Mouse (Mus musculus) liver, embryonic 16.5 days (tissue): Measurements from ENCODE around the gene Ddx19b. TPM values are rescaled to one million over a fixed set of nuclear protein-coding genes. Genes with fewer than 3 reads are reported as not detected.
"Not testable (repeated sequence)": the region's sequence is repeated elsewhere in the genome, so short reads cannot be mapped to it uniquely, and the experiment has no call there.

Source experiments
- ATAC-seq: fragments of 200-750 bp; cut with Nextera tagmentation; 2 replicates; pipeline ENCODE4 v1.8.0; 2017; ENCODE audit warnings: low read depth, mild to moderate bottlenecking, moderate number of reproducible peaks, moderate library complexity
- H3K27ac ChIP-seq: fragments of 300-500 bp; sonication (generic); 2 replicates; pipeline ENCODE4 v1.5.1; 2014; ENCODE audit warnings: mild to moderate bottlenecking, low read length
- H3K27me3 ChIP-seq: fragments of 300-500 bp; sonication (generic); 2 replicates; pipeline ENCODE4 v1.6.1; 2014; ENCODE audit warnings: low read depth, low read length, mixed read lengths; ENCODE audit not compliant: control insufficient read depth, insufficient read depth
- H3K36me3 ChIP-seq: fragments of 300-500 bp; sonication (generic); 2 replicates; pipeline ENCODE4 v1.6.1; 2014; ENCODE audit warnings: mild to moderate bottlenecking; ENCODE audit not compliant: control insufficient read depth, insufficient read depth
- H3K4me1 ChIP-seq: fragments of 300-500 bp; sonication (generic); 2 replicates; pipeline ENCODE4 v1.6.1; 2014; ENCODE audit warnings: low read depth, low read length, mixed read lengths; ENCODE audit not compliant: control insufficient read depth
- H3K4me2 ChIP-seq: fragments of 300-500 bp; sonication (generic); 2 replicates; pipeline ENCODE4 v1.6.1; 2014; ENCODE audit warnings: low read depth, low read length, mixed read lengths
- H3K4me3 ChIP-seq: fragments of 300-500 bp; sonication (generic); 2 replicates; pipeline ENCODE4 v1.5.1; 2014; ENCODE audit warnings: low read depth, mild to moderate bottlenecking, low read length
- H3K9ac ChIP-seq: fragments of 300-500 bp; sonication (generic); 2 replicates; pipeline ENCODE4 v1.6.1; 2014; ENCODE audit warnings: low read depth, low read length
- H3K9me3 ChIP-seq: fragments of 300-500 bp; sonication (generic); replicated peaks from 2 replicates; pipeline ENCODE4 v1.6.1; 2016; ENCODE audit warnings: low read length; ENCODE audit not compliant: control insufficient read depth
- WGBS: fragments of 180-500 bp; shearing (Covaris S2); extraction: QIAGEN DNeasy Blood & Tissue Kit; methylation state at CpG from one replicate; pipeline ENCODE4 v1.1.7; 2014; ENCODE audit not compliant: insufficient replicate concordance; 5-methylcytosine and 5-hydroxymethylcytosine counted together
- polyA plus RNA-seq: library from polyadenylated mRNA; unstranded; fragments of >200 nt; fragmentation: Nextera tagmentation; extraction: Ambion mirVana; gene quantifications from 2 replicates; pipeline ENCODE4 v1.2.1, GENCODE M21; 2015

The Ddx19b gene
- polyA plus RNA-seq: 2.6 and 2.7 TPM in 2 replicates

DNA sequence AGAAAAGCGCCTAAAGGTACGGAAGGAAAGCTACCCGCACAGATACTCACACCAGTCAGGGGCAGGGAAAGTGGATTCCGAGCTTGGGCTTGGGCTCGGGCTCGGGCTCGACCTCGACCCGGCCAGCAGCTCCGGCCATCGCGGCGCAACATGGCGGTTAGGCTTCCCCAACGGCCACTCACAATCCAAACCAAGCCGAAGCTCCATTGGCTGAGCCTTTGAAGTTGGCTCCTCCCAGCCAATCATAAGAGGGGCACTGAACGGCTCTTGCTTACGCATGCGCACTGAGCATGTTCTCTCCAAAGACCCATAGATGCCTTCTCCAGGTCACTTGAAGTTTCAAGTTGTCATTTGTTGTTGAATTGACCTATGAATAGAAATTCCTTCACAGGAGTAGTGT, at the start of gene Ddx19b:
Gene Ddx19b (minus strand): TSS at position 180 of the 400 bp plus-strand sequence.
- Histone ChIP-seq H3K4me1 (peaks cover 30% of the 10 kb centered on the region), H3K9me3 (no peaks in the 10 kb centered on the region), H3K9ac (no peak within 1 kb of the TSS), H3K36me3 (peaks cover 2% of the 10 kb centered on the region; the same call in 1 of the 2 replicates), H3K27ac (no peak within 1 kb of the TSS), H3K4me2 (no peak within 1 kb of the TSS), H3K4me3 (no peak within 1 kb of the TSS), H3K27me3 (no peaks in the 10 kb centered on the region)
- WGBS: 87% methylated on average over 19 of the region's 19 CpGs
- ATAC-seq: no peak

- Histone ChIP-seq H3K27me3 (no peaks in the 10 kb centered on the region; the same call in none of the 2 replicates), H3K4me1 (no peaks in the 10 kb centered on the region), H3K4me2 (no peak overlapping the region), H3K27ac (no peak overlapping the region), H3K4me3 (no peak overlapping the region), H3K9me3 (no peaks in the 10 kb centered on the region), H3K9ac (no peak overlapping the region), H3K36me3 (no peaks in the 10 kb centered on the region)
- 35% methylated on average over 6 of the region's 6 CpGs for WGBS
- ATAC-seq: 0 out of 2 replicates have a peak, but pooled peaks have one; percentile 19
Observed at GRCm38 (mm10) chr8:111079861-111080271, 48.3 kb upstream of the Ddx19b start.

GRCm38 (mm10) chr8:111079461-111079860, 47.9 kb upstream of the Ddx19b start:
- Histone ChIP-seq H3K27me3 (no peaks in the 10 kb centered on the region; the same call in none of the 2 replicates), H3K27ac (no peak overlapping the region), H3K4me2 (no peak overlapping the region), H3K4me3 (no peak overlapping the region), H3K4me1 (no peaks in the 10 kb centered on the region), H3K9me3 (no peaks in the 10 kb centered on the region), H3K9ac (no peak overlapping the region), H3K36me3 (no peaks in the 10 kb centered on the region)
- ATAC-seq: no peak
- 48% methylated on average over 5 of the region's 5 CpGs for WGBS

- H3K4me1 ChIP-seq: no peaks in the 10 kb centered on the region
- ATAC-seq: no peak
- H3K36me3 ChIP-seq: no peaks in the 10 kb centered on the region
- H3K9ac ChIP-seq: no peak overlapping the region
- H3K27me3 ChIP-seq: no peaks in the 10 kb centered on the region; the same call in 1 of the 2 replicates
- no peaks in the 10 kb centered on the region; the same call in 1 of the 2 replicates for H3K9me3 ChIP-seq
- no peak overlapping the region for H3K27ac ChIP-seq
- H3K4me2 ChIP-seq: no peak overlapping the region
- no peak overlapping the region for H3K4me3 ChIP-seq
- 69% methylated on average over 3 of the region's 3 CpGs for whole genome bisulfite sequencing
Observed at GRCm38 (mm10) chr8:111075926-111076325, 44.4 kb upstream of the Ddx19b start.

- H3K4me2 ChIP-seq, H3K36me3 ChIP-seq, H3K27ac ChIP-seq, H3K4me3 ChIP-seq, H3K4me1 ChIP-seq, H3K9ac ChIP-seq, ATAC-seq, H3K9me3 ChIP-seq, H3K27me3 ChIP-seq: not testable (repeated sequence)
- WGBS: 62% methylated on average over 9 of the region's 9 CpGs
Observed at GRCm38 (mm10) chr8:111068660-111069059, 37.1 kb upstream of the Ddx19b start.

DNA sequence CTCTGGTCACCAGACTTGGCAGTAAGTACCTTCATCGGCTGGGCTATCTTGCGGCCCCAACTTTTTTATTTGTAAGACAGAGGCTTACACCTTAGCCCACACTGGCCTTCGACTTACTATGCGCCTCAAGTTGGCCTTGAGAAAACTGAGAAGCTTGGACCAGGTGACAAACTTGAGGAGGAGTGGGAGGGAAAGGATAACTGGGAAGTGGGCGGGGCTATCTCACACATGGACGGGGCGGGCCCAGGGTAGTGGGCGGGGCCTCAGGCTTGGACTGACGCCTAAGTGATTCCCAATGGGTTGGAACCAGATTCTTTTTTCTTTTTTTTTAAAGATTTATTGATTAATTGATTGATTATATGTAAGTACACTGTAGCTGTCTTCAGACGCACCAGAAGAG, 35.9 kb upstream of the Ddx19b start:
- H3K27ac ChIP-seq: no peak overlapping the region
- no peaks in the 10 kb centered on the region for H3K9me3 ChIP-seq
- H3K27me3 ChIP-seq: no peaks in the 10 kb centered on the region
- ATAC-seq: no peak
- H3K4me3 ChIP-seq: no peak overlapping the region
- H3K4me1 ChIP-seq: no peaks in the 10 kb centered on the region; the same call in 1 of the 2 replicates
- no peak overlapping the region for H3K4me2 ChIP-seq
- H3K36me3 ChIP-seq: no peaks in the 10 kb centered on the region
- no peak overlapping the region for H3K9ac ChIP-seq
- 36% methylated on average over 10 of the region's 10 CpGs for WGBS

DNA sequence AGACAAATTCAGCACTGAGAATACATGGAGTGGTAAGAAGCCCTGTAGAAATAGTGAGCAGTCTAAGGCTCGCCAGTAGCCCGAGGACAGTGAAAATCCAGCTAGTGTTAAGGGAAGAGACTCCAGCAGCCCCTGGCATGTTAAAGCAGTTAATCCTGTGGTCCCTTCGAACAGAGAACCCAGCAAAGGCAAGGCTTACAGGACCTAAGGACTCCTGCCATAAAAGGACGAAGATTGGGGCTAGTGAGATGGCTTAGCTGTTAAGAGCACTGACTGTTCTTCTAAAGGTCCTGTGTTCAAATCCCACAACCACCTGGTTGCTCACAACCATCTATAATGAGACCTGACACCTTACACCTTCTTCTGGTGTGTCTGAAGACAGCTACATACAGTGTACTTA, 34.8 kb upstream of the Ddx19b start:
- no peak overlapping the region for H3K4me3 ChIP-seq
- no peak for ATAC-seq
- no peaks in the 10 kb centered on the region for H3K9me3 ChIP-seq
- WGBS: 39% methylated on average over 4 of the region's 4 CpGs
- no peak overlapping the region for H3K27ac ChIP-seq
- H3K4me1 ChIP-seq: peaks cover 3% of the 10 kb centered on the region
- no peaks in the 10 kb centered on the region for H3K27me3 ChIP-seq
- H3K9ac ChIP-seq: no peak overlapping the region
- H3K36me3 ChIP-seq: no peaks in the 10 kb centered on the region
- H3K4me2 ChIP-seq: no peak overlapping the region

DNA sequence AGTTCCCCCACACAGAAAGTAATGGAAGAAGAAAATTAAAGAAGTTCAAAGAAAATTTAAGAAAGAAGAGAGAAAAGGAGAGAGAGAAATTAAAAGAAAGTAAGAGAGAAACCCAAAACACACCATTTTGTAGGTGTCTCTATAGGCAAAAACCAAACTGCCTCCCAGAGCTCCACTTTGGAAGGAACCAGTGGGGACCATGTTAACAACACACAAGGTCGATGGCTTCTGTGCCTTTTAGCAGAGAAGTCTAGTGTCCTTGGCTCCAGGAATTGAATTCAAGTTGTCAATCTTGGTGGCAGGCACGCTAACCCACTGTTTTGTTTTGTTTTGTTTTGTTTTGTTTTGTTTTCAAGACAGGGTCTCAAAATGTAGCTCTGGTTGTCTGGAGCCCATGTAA, 31.3 kb upstream of the Ddx19b start:
- H3K4me3 ChIP-seq: no peak overlapping the region

DNA sequence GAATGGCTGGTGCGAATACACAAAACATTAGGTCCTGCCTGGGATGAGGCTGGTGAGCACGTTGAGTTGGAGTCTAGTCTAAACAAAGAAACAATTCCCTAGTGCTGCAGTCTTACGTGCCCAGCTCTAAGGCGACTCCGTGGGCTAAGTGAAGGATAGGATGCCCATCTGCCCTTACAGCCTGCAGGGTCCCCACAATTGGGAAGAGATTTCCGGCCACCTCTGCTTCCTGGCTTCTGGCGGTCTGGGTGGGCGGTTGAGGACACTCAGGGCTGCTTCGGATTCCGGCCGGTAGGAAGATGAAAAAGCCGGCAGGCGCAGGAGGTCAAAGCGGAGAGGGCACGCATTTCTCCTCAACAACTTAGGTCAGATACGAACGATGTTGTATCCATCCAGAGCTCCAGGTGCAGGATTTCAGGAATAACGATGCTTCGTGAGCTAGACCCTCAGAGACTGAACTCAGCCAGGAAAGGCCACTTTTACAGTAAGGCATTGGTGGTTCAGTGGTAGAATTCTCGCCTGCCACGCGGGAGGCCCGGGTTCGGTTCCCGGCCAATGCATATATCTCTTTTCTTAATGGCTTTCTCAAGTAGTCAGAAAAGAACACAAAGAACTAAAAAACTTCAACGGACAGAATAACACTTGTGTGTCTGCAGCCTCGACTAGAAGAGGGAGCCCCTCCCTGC, 30.7 kb upstream of the Ddx19b start:
- ATAC-seq: peak; percentile 87
- WGBS: under 1% methylated on average over 27 of the region's 27 CpGs
- Histone ChIP-seq H3K27ac (no peak overlapping the region), H3K9me3 (no peaks in the 10 kb centered on the region), H3K9ac (peak overlapping the region; percentile 69), H3K27me3 (no peaks in the 10 kb centered on the region), H3K36me3 (no peaks in the 10 kb centered on the region), H3K4me3 (peak overlapping the region; percentile 72), H3K4me2 (peak overlapping the region; percentile 86), H3K4me1 (peaks cover 21% of the 10 kb centered on the region)

More for the DNA sequence above, 31.3 kb upstream of the Ddx19b start:
- Histone ChIP-seq H3K9ac (no peak overlapping the region), H3K27me3 (no peaks in the 10 kb centered on the region), H3K4me2 (peak overlapping the region; percentile 86; the same call in 1 of the 2 replicates), H3K4me1 (peaks cover 14% of the 10 kb centered on the region), H3K27ac (no peak overlapping the region), H3K9me3 (no peaks in the 10 kb centered on the region), H3K36me3 (no peaks in the 10 kb centered on the region)
- 52% methylated on average over 2 of the region's 2 CpGs for WGBS
- ATAC-seq: no peak
